Mouse (Mus musculus) erythroblast, adult 5-6 weeks (primary cell): ENCODE measurements around the gene Zfp646. TPM values are rescaled to one million over a fixed set of nuclear protein-coding genes. Genes with fewer than 3 reads are reported as not detected.

Experiments
- total RNA-seq, 2 experiments: library from RNA; stranded (forward) in 1 of 2; stranded (reverse) in 1 of 2; fragments of 150-400 nt in 1 of 2; fragments of 200-764, 138-1000 nt in 1 of 2; gene quantifications; 2 replicates each; pipeline versions ENCODE4 v1.2.3 to v1.2.4; 2015 to 2017; ENCODE audit warnings: low replicate concordance in 2 of 2

The Zfp646 gene
- total RNA-seq, 2 experiments from 2014 or later = 11.1 to 15.4 TPM

Other genes with a start within 250 kb of the Zfp646 start
- gene Bcl7c, start 167.3 kb upstream of the Zfp646 start, total RNA-seq (2015; ENCODE audit: low replicate concordance) = 28.8 and 41.3 TPM in 2 replicates
- 3.8 and 4.3 TPM in 2 replicates for gene Bcl7c, start 167.3 kb upstream of the Zfp646 start, total RNA-seq (2017; ENCODE audit: low replicate concordance)
- gene Ctf1, start 163.5 kb upstream of the Zfp646 start, total RNA-seq (2015; ENCODE audit: low replicate concordance) = 0.63 TPM in 1 of 2 replicates, not detected in the other
- gene Ctf1, start 163.5 kb upstream of the Zfp646 start, total RNA-seq (2017; ENCODE audit: low replicate concordance) = not detected in 2 replicates
- not detected in 2 replicates for gene Ctf2, start 144.1 kb upstream of the Zfp646 start, total RNA-seq (2015; ENCODE audit: low replicate concordance)
- not detected in 2 replicates for gene Ctf2, start 144.1 kb upstream of the Zfp646 start, total RNA-seq (2017; ENCODE audit: low replicate concordance)
- 2.7 and 6.0 TPM in 2 replicates for gene Fbxl19, start 131.7 kb upstream of the Zfp646 start, total RNA-seq (2015; ENCODE audit: low replicate concordance)
- gene Fbxl19, start 131.7 kb upstream of the Zfp646 start, total RNA-seq (2017; ENCODE audit: low replicate concordance) = 3.1 and 6.2 TPM in 2 replicates
- 2.9 and 9.0 TPM in 2 replicates for gene Orai3, start 106.4 kb upstream of the Zfp646 start, total RNA-seq (2015; ENCODE audit: low replicate concordance)
- gene Orai3, start 106.4 kb upstream of the Zfp646 start, total RNA-seq (2017; ENCODE audit: low replicate concordance) = 5.7 and 9.8 TPM in 2 replicates
- gene Setd1a, start 99.6 kb upstream of the Zfp646 start, total RNA-seq (2015; ENCODE audit: low replicate concordance) = 3.8 and 18.2 TPM in 2 replicates
- 8.9 and 11.3 TPM in 2 replicates for gene Setd1a, start 99.6 kb upstream of the Zfp646 start, total RNA-seq (2017; ENCODE audit: low replicate concordance)
- 7.5 TPM in 1 of 2 replicates, not detected in the other for gene Gm49388, start 90.6 kb upstream of the Zfp646 start, total RNA-seq (2015; ENCODE audit: low replicate concordance)
- 2.0 and 5.3 TPM in 2 replicates for gene Gm49388, start 90.6 kb upstream of the Zfp646 start, total RNA-seq (2017; ENCODE audit: low replicate concordance)
- gene Hsd3b7, start 75.6 kb upstream of the Zfp646 start, total RNA-seq (2015; ENCODE audit: low replicate concordance) = 2.7 and 9.2 TPM in 2 replicates
- 3.8 and 4.3 TPM in 2 replicates for gene Hsd3b7, start 75.6 kb upstream of the Zfp646 start, total RNA-seq (2017; ENCODE audit: low replicate concordance)
- gene Stx4a, start 51.9 kb upstream of the Zfp646 start, total RNA-seq (2015; ENCODE audit: low replicate concordance) = 9.8 and 24.9 TPM in 2 replicates
- gene Stx4a, start 51.9 kb upstream of the Zfp646 start, total RNA-seq (2017; ENCODE audit: low replicate concordance) = 17.0 and 17.9 TPM in 2 replicates
- not detected in 2 replicates for gene Stx1b, start 51.7 kb upstream of the Zfp646 start, total RNA-seq (2015; ENCODE audit: low replicate concordance)
- gene Stx1b, start 51.7 kb upstream of the Zfp646 start, total RNA-seq (2017; ENCODE audit: low replicate concordance) = not detected in 2 replicates
- gene Zfp668, start 607 bp downstream of the Zfp646 start, total RNA-seq (2015; ENCODE audit: low replicate concordance) = 1.5 and 6.1 TPM in 2 replicates
- 2.3 and 7.4 TPM in 2 replicates for gene Zfp668, start 607 bp downstream of the Zfp646 start, total RNA-seq (2017; ENCODE audit: low replicate concordance)
- not detected in 2 replicates for gene Prss53, start 14.7 kb downstream of the Zfp646 start, total RNA-seq (2015; ENCODE audit: low replicate concordance)
- gene Prss53, start 14.7 kb downstream of the Zfp646 start, total RNA-seq (2017; ENCODE audit: low replicate concordance) = not detected in 2 replicates
- not detected in 2 replicates for gene Gm21974, start 19.2 kb downstream of the Zfp646 start, total RNA-seq (2015; ENCODE audit: low replicate concordance)
- not detected in 2 replicates for gene Gm21974, start 19.2 kb downstream of the Zfp646 start, total RNA-seq (2017; ENCODE audit: low replicate concordance)
- gene Vkorc1, start 19.4 kb downstream of the Zfp646 start, total RNA-seq (2015; ENCODE audit: low replicate concordance) = 9.8 and 25.7 TPM in 2 replicates
- 0.94 and 2.5 TPM in 2 replicates for gene Vkorc1, start 19.4 kb downstream of the Zfp646 start, total RNA-seq (2017; ENCODE audit: low replicate concordance)
- gene Bckdk, start 27.9 kb downstream of the Zfp646 start, total RNA-seq (2015; ENCODE audit: low replicate concordance) = 25.1 and 43.8 TPM in 2 replicates
- 12.5 and 12.9 TPM in 2 replicates for gene Bckdk, start 27.9 kb downstream of the Zfp646 start, total RNA-seq (2017; ENCODE audit: low replicate concordance)
- 3.5 and 4.4 TPM in 2 replicates for gene Kat8, start 36.3 kb downstream of the Zfp646 start, total RNA-seq (2015; ENCODE audit: low replicate concordance)
- 9.5 and 16.4 TPM in 2 replicates for gene Kat8, start 36.3 kb downstream of the Zfp646 start, total RNA-seq (2017; ENCODE audit: low replicate concordance)
- not detected in 2 replicates for gene Prss8, start 53.9 kb downstream of the Zfp646 start, total RNA-seq (2015; ENCODE audit: low replicate concordance)
- gene Prss8, start 53.9 kb downstream of the Zfp646 start, total RNA-seq (2017; ENCODE audit: low replicate concordance) = not detected in 2 replicates
- gene Prss36, start 70.5 kb downstream of the Zfp646 start, total RNA-seq (2015; ENCODE audit: low replicate concordance) = not detected in 2 replicates
- gene Prss36, start 70.5 kb downstream of the Zfp646 start, total RNA-seq (2017; ENCODE audit: low replicate concordance) = not detected in 2 replicates
- 59.6 and 159 TPM in 2 replicates for gene Fus, start 91.2 kb downstream of the Zfp646 start, total RNA-seq (2015; ENCODE audit: low replicate concordance)
- 19.3 and 43.4 TPM in 2 replicates for gene Fus, start 91.2 kb downstream of the Zfp646 start, total RNA-seq (2017; ENCODE audit: low replicate concordance)
- gene Pycard, start 117.6 kb downstream of the Zfp646 start, total RNA-seq (2015; ENCODE audit: low replicate concordance) = 33.6 and 42.6 TPM in 2 replicates
- 3.2 and 3.3 TPM in 2 replicates for gene Pycard, start 117.6 kb downstream of the Zfp646 start, total RNA-seq (2017; ENCODE audit: low replicate concordance)
- not detected in 2 replicates for gene Trim72, start 127.7 kb downstream of the Zfp646 start, total RNA-seq (2015; ENCODE audit: low replicate concordance)
- gene Trim72, start 127.7 kb downstream of the Zfp646 start, total RNA-seq (2017; ENCODE audit: low replicate concordance) = not detected in 2 replicates
- gene Itgam, start 186.4 kb downstream of the Zfp646 start, total RNA-seq (2015; ENCODE audit: low replicate concordance) = 44.6 and 47.6 TPM in 2 replicates
- gene Itgam, start 186.4 kb downstream of the Zfp646 start, total RNA-seq (2017; ENCODE audit: low replicate concordance) = 46.6 and 54.4 TPM in 2 replicates
- not detected in 2 replicates for gene Gm49368, start 186.5 kb downstream of the Zfp646 start, total RNA-seq (2015; ENCODE audit: low replicate concordance)
- gene Gm49368, start 186.5 kb downstream of the Zfp646 start, total RNA-seq (2017; ENCODE audit: low replicate concordance) = not detected in 2 replicates